Mouse (Mus musculus): ENCODE results near the gene Abcg5. TPM values are rescaled to one million over a fixed set of nuclear protein-coding genes. Genes with fewer than 3 reads are reported as not detected.

Gene Abcg5
- polyA plus RNA-seq, 1 experiment from 2014 or later, result 1.5 TPM

GRCm38 (mm10) chr17:84657422-84657732 lies 25.4 kb downstream of the Abcg5 start:
- Histone ChIP-seq H3K4me1 (ENCODE audit: control insufficient read depth, insufficient read depth, low read length) (peaks cover 15% of the 10 kb centered on the region), H3K27me3 (ENCODE audit: control insufficient read depth, insufficient read depth, low read depth, low read length) (no peaks in the 10 kb centered on the region), H3K9me3 (replicated peaks; ENCODE audit: control insufficient read depth, low read length, poor library complexity, severe bottlenecking) (no peaks in the 10 kb centered on the region), H3K9ac (ENCODE audit: low read depth, low read length) (no peak overlapping the region), H3K27ac (ENCODE audit: low read length) (peak overlapping the region; percentile 68), H3K4me2 (ENCODE audit: low read length) (no peak overlapping the region), H3K36me3 (ENCODE audit: control insufficient read depth, insufficient read depth, low read length) (no peaks in the 10 kb centered on the region), H3K4me3 (ENCODE audit: low read depth, low read length) (no peak overlapping the region)
- 67% methylated on average over 3 of the region's 3 CpGs for WGBS
- ATAC-seq, result peak; percentile 55

- Histone ChIP-seq H3K4me2 (ENCODE audit: low read length) (0 out of 2 replicates have a peak overlapping the region, but pooled peaks have one; percentile 3), H3K9ac (ENCODE audit: low read depth, low read length) (no peak overlapping the region), H3K4me3 (ENCODE audit: low read depth, low read length) (no peak overlapping the region), H3K9me3 (replicated peaks; ENCODE audit: control insufficient read depth, low read length, poor library complexity, severe bottlenecking) (no peaks in the 10 kb centered on the region), H3K27ac (ENCODE audit: low read length) (peak overlapping the region; percentile 68), H3K36me3 (ENCODE audit: control insufficient read depth, insufficient read depth, low read length) (no peaks in the 10 kb centered on the region), H3K4me1 (ENCODE audit: control insufficient read depth, insufficient read depth, low read length) (peaks cover 15% of the 10 kb centered on the region), H3K27me3 (ENCODE audit: control insufficient read depth, insufficient read depth, low read depth, low read length) (no peaks in the 10 kb centered on the region)
- peak; percentile 81 for ATAC-seq
- 51% methylated on average over 19 of the region's 19 CpGs for WGBS
These were observed 26.0 kb downstream of the Abcg5 start for GRCm38 (mm10) chr17:84656653-84657421.

- 68% methylated on average over 5 of the region's 5 CpGs for WGBS
- no peaks in the 10 kb centered on the region for H3K9me3 ChIP-seq (replicated peaks; ENCODE audit: control insufficient read depth, low read length, poor library complexity, severe bottlenecking)
- no peak overlapping the region for H3K9ac ChIP-seq (ENCODE audit: low read depth, low read length)
- ATAC-seq, result peak; percentile 39; the same call in 1 of the 2 replicates
- H3K4me3 ChIP-seq (ENCODE audit: low read depth, low read length), result no peak overlapping the region
- no peaks in the 10 kb centered on the region for H3K36me3 ChIP-seq (ENCODE audit: control insufficient read depth, insufficient read depth, low read length)
- H3K27ac ChIP-seq (ENCODE audit: low read length), result peak overlapping the region; percentile 68
- no peaks in the 10 kb centered on the region for H3K27me3 ChIP-seq (ENCODE audit: control insufficient read depth, insufficient read depth, low read depth, low read length)
- no peak overlapping the region for H3K4me2 ChIP-seq (ENCODE audit: low read length)
- peaks cover 15% of the 10 kb centered on the region for H3K4me1 ChIP-seq (ENCODE audit: control insufficient read depth, insufficient read depth, low read length)
These were observed 26.6 kb downstream of the Abcg5 start for GRCm38 (mm10) chr17:84656205-84656604.

GRCm38 (mm10) chr17:84653544-84653943 lies 29.3 kb downstream of the Abcg5 start:
- Histone ChIP-seq H3K27me3 (ENCODE audit: control insufficient read depth, insufficient read depth, low read depth, low read length) (no peaks in the 10 kb centered on the region), H3K4me3 (ENCODE audit: low read depth, low read length) (no peak overlapping the region), H3K9me3 (replicated peaks; ENCODE audit: control insufficient read depth, low read length, poor library complexity, severe bottlenecking) (no peaks in the 10 kb centered on the region), H3K4me2 (ENCODE audit: low read length) (no peak overlapping the region), H3K36me3 (ENCODE audit: control insufficient read depth, insufficient read depth, low read length) (no peaks in the 10 kb centered on the region), H3K9ac (ENCODE audit: low read depth, low read length) (no peak overlapping the region), H3K4me1 (ENCODE audit: control insufficient read depth, insufficient read depth, low read length) (peaks cover 15% of the 10 kb centered on the region), H3K27ac (ENCODE audit: low read length) (no peak overlapping the region)
- no peak for ATAC-seq
- WGBS, result 92% methylated on average over 9 of the region's 9 CpGs

- no peaks in the 10 kb centered on the region for H3K9me3 ChIP-seq (replicated peaks; ENCODE audit: control insufficient read depth, low read length, poor library complexity, severe bottlenecking)
- 93% methylated on average over 9 of the region's 9 CpGs for WGBS
- H3K4me2 ChIP-seq (ENCODE audit: low read length), result no peak overlapping the region
- ATAC-seq, result no peak
- no peaks in the 10 kb centered on the region for H3K27me3 ChIP-seq (ENCODE audit: control insufficient read depth, insufficient read depth, low read depth, low read length)
- H3K27ac ChIP-seq (ENCODE audit: low read length), result no peak overlapping the region
- no peaks in the 10 kb centered on the region for H3K36me3 ChIP-seq (ENCODE audit: control insufficient read depth, insufficient read depth, low read length)
- no peak overlapping the region for H3K9ac ChIP-seq (ENCODE audit: low read depth, low read length)
- no peaks in the 10 kb centered on the region for H3K4me1 ChIP-seq (ENCODE audit: control insufficient read depth, insufficient read depth, low read length)
- no peak overlapping the region for H3K4me3 ChIP-seq (ENCODE audit: low read depth, low read length)
These were observed 32.4 kb downstream of the Abcg5 start for GRCm38 (mm10) chr17:84650302-84651017.

- Histone ChIP-seq H3K9ac (ENCODE audit: low read depth, low read length) (no peak overlapping the region), H3K27ac (ENCODE audit: low read length) (no peak overlapping the region), H3K4me3 (ENCODE audit: low read depth, low read length) (no peak overlapping the region), H3K4me1 (ENCODE audit: control insufficient read depth, insufficient read depth, low read length) (no peaks in the 10 kb centered on the region; the same call in 1 of the 2 replicates), H3K9me3 (replicated peaks; ENCODE audit: control insufficient read depth, low read length, poor library complexity, severe bottlenecking) (no peaks in the 10 kb centered on the region), H3K36me3 (ENCODE audit: control insufficient read depth, insufficient read depth, low read length) (no peaks in the 10 kb centered on the region), H3K4me2 (ENCODE audit: low read length) (no peak overlapping the region), H3K27me3 (ENCODE audit: control insufficient read depth, insufficient read depth, low read depth, low read length) (no peaks in the 10 kb centered on the region)
- no peak for ATAC-seq
- WGBS, result 87% methylated on average over 4 of the region's 4 CpGs
These were observed 35.2 kb downstream of the Abcg5 start for GRCm38 (mm10) chr17:84647630-84648029.

- Histone ChIP-seq H3K9ac (ENCODE audit: low read depth, low read length) (no peak overlapping the region), H3K4me1 (ENCODE audit: control insufficient read depth, insufficient read depth, low read length) (no peaks in the 10 kb centered on the region; the same call in 1 of the 2 replicates), H3K4me2 (ENCODE audit: low read length) (no peak overlapping the region), H3K36me3 (ENCODE audit: control insufficient read depth, insufficient read depth, low read length) (no peaks in the 10 kb centered on the region), H3K27ac (ENCODE audit: low read length) (no peak overlapping the region), H3K4me3 (ENCODE audit: low read depth, low read length) (no peak overlapping the region), H3K27me3 (ENCODE audit: control insufficient read depth, insufficient read depth, low read depth, low read length) (no peaks in the 10 kb centered on the region), H3K9me3 (replicated peaks; ENCODE audit: control insufficient read depth, low read length, poor library complexity, severe bottlenecking) (no peaks in the 10 kb centered on the region)
- 64% methylated on average over 2 of the region's 2 CpGs for WGBS
- no peak for ATAC-seq
These were observed 36.3 kb downstream of the Abcg5 start for GRCm38 (mm10) chr17:84646477-84646876.

GRCm38 (mm10) chr17:84645894-84646293 lies 36.9 kb downstream of the Abcg5 start:
- 40% methylated on average over 2 of the region's 7 CpGs for WGBS
- no peak overlapping the region for H3K27ac ChIP-seq (ENCODE audit: low read length)
- no peak for ATAC-seq
- no peak overlapping the region for H3K4me2 ChIP-seq (ENCODE audit: low read length)
- H3K4me1 ChIP-seq (ENCODE audit: control insufficient read depth, insufficient read depth, low read length), result no peaks in the 10 kb centered on the region; the same call in 1 of the 2 replicates
- no peaks in the 10 kb centered on the region for H3K27me3 ChIP-seq (ENCODE audit: control insufficient read depth, insufficient read depth, low read depth, low read length)
- no peaks in the 10 kb centered on the region for H3K36me3 ChIP-seq (ENCODE audit: control insufficient read depth, insufficient read depth, low read length)
- no peaks in the 10 kb centered on the region for H3K9me3 ChIP-seq (replicated peaks; ENCODE audit: control insufficient read depth, low read length, poor library complexity, severe bottlenecking)
- no peak overlapping the region for H3K9ac ChIP-seq (ENCODE audit: low read depth, low read length)
- H3K4me3 ChIP-seq (ENCODE audit: low read depth, low read length), result no peak overlapping the region

- no peak overlapping the region for H3K27ac ChIP-seq (ENCODE audit: low read length)
- H3K9me3 ChIP-seq (replicated peaks; ENCODE audit: control insufficient read depth, low read length, poor library complexity, severe bottlenecking), result no peaks in the 10 kb centered on the region
- no peaks in the 10 kb centered on the region for H3K36me3 ChIP-seq (ENCODE audit: control insufficient read depth, insufficient read depth, low read length)
- 0 out of 2 replicates have a peak, but pooled peaks have one; percentile 39 for ATAC-seq
- no peak overlapping the region for H3K4me3 ChIP-seq (ENCODE audit: low read depth, low read length)
- H3K4me2 ChIP-seq (ENCODE audit: low read length), result no peak overlapping the region
- no peaks in the 10 kb centered on the region for H3K27me3 ChIP-seq (ENCODE audit: control insufficient read depth, insufficient read depth, low read depth, low read length)
- no peak overlapping the region for H3K9ac ChIP-seq (ENCODE audit: low read depth, low read length)
- no peaks in the 10 kb centered on the region; the same call in 1 of the 2 replicates for H3K4me1 ChIP-seq (ENCODE audit: control insufficient read depth, insufficient read depth, low read length)
- WGBS, result 34% methylated on average over 9 of the region's 9 CpGs
These were observed 37.7 kb downstream of the Abcg5 start for GRCm38 (mm10) chr17:84645119-84645518.
